Mouse (Mus musculus) bone marrow, adult 2 months (tissue): ENCODE data around the gene Cfhr2. TPM values are rescaled to one million over a fixed set of nuclear protein-coding genes. Genes with fewer than 3 reads are reported as not detected.
"Not testable (repeated sequence)": the region's sequence is repeated elsewhere in the genome, so short reads cannot be mapped to it uniquely, and the experiment has no call there.

ENCODE experiments used
- H3K27ac ChIP-seq: fragments of 200-500 bp; 2 replicates; pipeline ENCODE4 v1.5.1; 2012; ENCODE audit warnings: low read depth, mild to moderate bottlenecking, control low read depth, inconsistent platforms, low read length; ENCODE audit not compliant: control insufficient read depth, poor library complexity, insufficient read depth
- H3K4me1 ChIP-seq: fragments of 200-500 bp; 2 replicates; pipeline ENCODE4 v1.6.1; 2011; ENCODE audit warnings: low read length; ENCODE audit not compliant: control insufficient read depth, insufficient read depth
- H3K4me3 ChIP-seq: fragments of 200-500 bp; replicated peaks from 2 replicates; pipeline ENCODE3; 2011; ENCODE audit warnings: mild to moderate bottlenecking, low read depth, low read length, control low read depth; ENCODE audit not compliant: control insufficient read depth
- CTCF ChIP-seq: fragments of 200-500 bp; IDR thresholded peaks from 2 replicates; pipeline ENCODE4 v1.5.1; 2011; ENCODE audit warnings: low read length, control low read depth; ENCODE audit not compliant: control insufficient read depth, insufficient read depth
- POLR2A ChIP-seq: fragments of 200-500 bp; IDR thresholded peaks from 2 replicates; pipeline ENCODE4 v1.6.1; 2011; ENCODE audit warnings: low read depth, mild to moderate bottlenecking, control low read depth, low read length, borderline replicate concordance; ENCODE audit not compliant: control insufficient read depth
- WGBS: fragments of 180-500 bp; shearing (Covaris S2); methylation state at CpG from one replicate; pipeline ENCODE4 v1.1.7; 2018; 5-methylcytosine and 5-hydroxymethylcytosine counted together
- polyA plus RNA-seq: library from polyadenylated mRNA; stranded (reverse); fragments of >200 nt; gene quantifications from 2 replicates; pipeline ENCODE4 v1.2.4, GENCODE M21; 2011; ENCODE audit warnings: low replicate concordance; ENCODE audit not compliant: missing spikeins, insufficient read depth, insufficient read length

The Cfhr2 gene
- not detected in 2 replicates for polyA plus RNA-seq

- Histone ChIP-seq H3K4me1 (no peaks in the 10 kb centered on the region), H3K4me3 (no peak within 1 kb of the TSS), H3K27ac (no peak within 1 kb of the TSS)
- no peak for TF ChIP-seq POLR2A
- TF ChIP-seq CTCF = no peak
- WGBS = 75% methylated on average over 1 of the region's 1 CpGs
These were observed at the start of gene Cfhr2 for GRCm38 (mm10) chr1:139858548-139858947. Cfhr2 (minus strand) TSS chr1:139858702.

GRCm38 (mm10) chr1:139863751-139864150 is 5.2 kb upstream of the Cfhr2 start:
- TF ChIP-seq POLR2A = no peak
- no peak for TF ChIP-seq CTCF
- Histone ChIP-seq H3K4me1 (no peaks in the 10 kb centered on the region), H3K27ac (no peak overlapping the region), H3K4me3 (no peak overlapping the region)

GRCm38 (mm10) chr1:139860176-139860575 is 1.7 kb upstream of the Cfhr2 start:
- no peak overlapping the region for H3K27ac ChIP-seq
- TF ChIP-seq CTCF (no peak), POLR2A (no peak)
- no peak overlapping the region for H3K4me3 ChIP-seq
- H3K4me1 ChIP-seq = no peaks in the 10 kb centered on the region

GRCm38 (mm10) chr1:139839699-139840098 is 18.8 kb downstream of the Cfhr2 start:
- 64% methylated on average over 7 of the region's 7 CpGs for WGBS
- Histone ChIP-seq H3K4me3 (no peak overlapping the region), H3K27ac (no peak overlapping the region), H3K4me1 (no peaks in the 10 kb centered on the region)
- TF ChIP-seq CTCF (no peak), POLR2A (no peak)

- TF ChIP-seq CTCF (no peak), POLR2A (no peak)
These were observed 19.2 kb downstream of the Cfhr2 start for GRCm38 (mm10) chr1:139839290-139839689.

GRCm38 (mm10) chr1:139808594-139808993 is 49.9 kb downstream of the Cfhr2 start:
- H3K4me3 ChIP-seq = no peak overlapping the region
- H3K27ac ChIP-seq = no peak overlapping the region
- H3K4me1 ChIP-seq = no peaks in the 10 kb centered on the region
- TF ChIP-seq POLR2A (no peak), CTCF (no peak)

More at GRCm38 (mm10) chr1:139839290-139839689, 19.2 kb downstream of the Cfhr2 start:
- no peak overlapping the region for H3K27ac ChIP-seq
- WGBS = 90% methylated on average over 2 of the region's 2 CpGs
- H3K4me3 ChIP-seq = no peak overlapping the region
- no peaks in the 10 kb centered on the region for H3K4me1 ChIP-seq

- 81% methylated on average over 1 of the region's 1 CpGs for WGBS
These were observed 77.4 kb downstream of the Cfhr2 start, which contains the start of gene Gm4788 for GRCm38 (mm10) chr1:139781143-139781542. Gm4788 (minus strand) TSS chr1:139781243.

GRCm38 (mm10) chr1:139769913-139770312 is 88.6 kb downstream of the Cfhr2 start:
- H3K4me3 ChIP-seq, H3K4me1 ChIP-seq, H3K27ac ChIP-seq: not testable (repeated sequence)
- 78% methylated on average over 3 of the region's 3 CpGs for whole genome bisulfite sequencing

More at GRCm38 (mm10) chr1:139781143-139781542, 77.4 kb downstream of the Cfhr2 start, which contains the start of gene Gm4788:
- TF ChIP-seq CTCF (no peak), POLR2A (no peak)
- Histone ChIP-seq H3K4me1 (no peaks in the 10 kb centered on the region), H3K4me3 (no peak within 1 kb of the TSS), H3K27ac (no peak within 1 kb of the TSS)

Other genes with a start within 250 kb of the Cfhr2 start
- not detected in 2 replicates for gene Gm4788, start 77.5 kb downstream of the Cfhr2 start, polyA plus RNA-seq